8 mouse cellular contexts compared by ENCODE assay signal in the genomic region with DNA sequence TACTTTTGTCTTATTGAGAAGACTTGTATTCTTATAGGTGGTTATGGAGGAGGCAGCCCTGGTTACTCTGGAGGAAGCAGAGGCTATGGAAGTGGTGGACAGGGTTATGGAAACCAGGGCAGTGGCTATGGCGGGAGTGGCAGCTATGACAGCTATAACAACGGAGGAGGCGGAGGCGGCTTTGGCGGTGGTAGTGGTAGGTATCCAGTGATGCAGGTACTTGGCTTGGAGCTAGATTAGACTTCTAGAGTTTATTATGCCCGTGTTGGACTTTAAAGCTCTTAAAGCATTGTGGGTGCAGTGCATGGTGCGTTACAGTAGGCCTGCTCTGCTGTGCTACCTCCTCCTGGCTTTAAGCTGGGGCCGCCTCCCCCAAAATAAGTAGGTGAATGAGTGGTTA. TPM values are rescaled to one million over a fixed set of nuclear protein-coding genes. Genes with fewer than 3 reads are reported as not detected.
DNase-seq lines count a peak whose midpoint lies in the region; ATAC-seq and TF ChIP-seq lines count a peak whose summit lies in the region.

No protein-coding gene starts in this region.

- WGBS in limb, embryonic 14.5 days = 59% methylated on average over 8 of the region's 8 CpGs
- 48% methylated on average over 8 of the region's 8 CpGs for WGBS in stomach, embryonic 16.5 days

- peak overlapping the region; percentile 74 for H3K4me3 ChIP-seq in limb, embryonic 14.5 days (replicated peaks; ENCODE audit: low read length)
- H3K4me3 ChIP-seq in stomach, embryonic 16.5 days (replicated peaks; ENCODE audit: low read length) = peak overlapping the region; percentile 66

- peaks cover 21% of the 10 kb centered on the region for H3K4me1 ChIP-seq in limb, embryonic 14.5 days (ENCODE audit: control insufficient read depth, insufficient read depth, low read length)
- H3K4me1 ChIP-seq in stomach, embryonic 16.5 days (ENCODE audit: control insufficient read depth, insufficient read depth, low read length) = peaks cover 25% of the 10 kb centered on the region

- H3K27ac ChIP-seq in limb, embryonic 14.5 days (replicated peaks; ENCODE audit: low read depth, low read length) = no peak overlapping the region
- no peak overlapping the region for H3K27ac ChIP-seq in stomach, embryonic 16.5 days (ENCODE audit: low read length)

- ATAC-seq in limb, embryonic 14.5 days (ENCODE audit: low FRiP score, low read depth) = no peak
- ATAC-seq in stomach, embryonic 16.5 days (ENCODE audit: insufficient read depth, low FRiP score) = no peak
- ATAC-seq in megakaryocyte progenitor cell, adult 5-6 weeks (replicated peaks; ENCODE audit: poor library complexity) = no peak

- DNase-seq in adrenal gland, adult (ENCODE audit: inconsistent age in 2 of 2, low spot score in 1 of 2) = peak; percentile 27 to 46
- no peak for DNase-seq in adrenal gland, postnatal 36 days
- DNase-seq in thymus, postnatal 14 days = peak; percentile 23
- DNase-seq in thymus, postnatal 10 days (ENCODE audit: low spot score in 2 of 2) = no peak
- DNase-seq in limb, embryonic 14.5 days (ENCODE audit: low spot score) = no peak
- no peak for DNase-seq in right cerebral cortex, postnatal 25 days

- no peaks in the 10 kb centered on the region for H3K9me3 ChIP-seq in limb, embryonic 14.5 days (ENCODE audit: control insufficient read depth, low read length)
- no peaks in the 10 kb centered on the region for H3K9me3 ChIP-seq in stomach, embryonic 16.5 days (replicated peaks; ENCODE audit: control insufficient read depth, low read length)

- peaks cover 65% of the 10 kb centered on the region for H3K36me3 ChIP-seq in limb, embryonic 14.5 days (ENCODE audit: control insufficient read depth, insufficient read depth, low read length)
- peaks cover 27% of the 10 kb centered on the region for H3K36me3 ChIP-seq in stomach, embryonic 16.5 days (ENCODE audit: control insufficient read depth, insufficient read depth, low read length)

- H3K4me2 ChIP-seq in limb, embryonic 14.5 days (replicated peaks; ENCODE audit: low read depth, low read length, severe bottlenecking) = peak overlapping the region; percentile 65
- peak overlapping the region; percentile 72 for H3K4me2 ChIP-seq in stomach, embryonic 16.5 days (ENCODE audit: low read depth, low read length)

- no peaks in the 10 kb centered on the region for H3K27me3 ChIP-seq in limb, embryonic 14.5 days (ENCODE audit: control insufficient read depth, insufficient read depth, low read length)
- H3K27me3 ChIP-seq in stomach, embryonic 16.5 days (ENCODE audit: control insufficient read depth, insufficient read depth, low read length) = no peaks in the 10 kb centered on the region

- no peak overlapping the region for H3K9ac ChIP-seq in limb, embryonic 14.5 days (ENCODE audit: low read depth, low read length, severe bottlenecking)
- peak overlapping the region; percentile 83 for H3K9ac ChIP-seq in stomach, embryonic 16.5 days (ENCODE audit: low read length)

- no peak for TF ChIP-seq POLR2A in limb, embryonic 14.5 days (IDR thresholded peaks at IDR 0.05; ENCODE audit: borderline replicate concordance, extremely low read depth, insufficient read depth, insufficient read length)

RNA-seq across cellular contexts. Expression of a gene that starts 2.7 kb away (rescaled TPM):
- 100 to 1,000 TPM; 193 to 199 TPM for total RNA-seq in adrenal gland, postnatal 36 days (2021)
- polyA plus RNA-seq in limb, embryonic 14.5 days (2012; rRNA removed) = 830 and 1,175 TPM in 2 replicates
- polyA plus RNA-seq in limb, embryonic 14.5 days (2014; fragmentation: Nextera tagmentation; extraction: Ambion mirVana) = 704 and 769 TPM in 2 replicates
- 525 and 529 TPM in 2 replicates for polyA plus RNA-seq in stomach, embryonic 16.5 days (2015; fragmentation: Nextera tagmentation; extraction: Ambion mirVana)
- 700 and 701 TPM in 2 replicates for total RNA-seq in megakaryocyte progenitor cell, adult 5-6 weeks (2015)
- total RNA-seq in megakaryocyte progenitor cell, adult 5-6 weeks (2017) = 1,324 and 1,596 TPM in 2 replicates

RNA-seq across cellular contexts. Expression of a gene that starts 3.3 kb away (rescaled TPM):
- total RNA-seq in adrenal gland, postnatal 36 days (2021) = 10 to 100 TPM; 79.0 to 82.6 TPM
- 78.3 and 81.4 TPM in 2 replicates for polyA plus RNA-seq in limb, embryonic 14.5 days (2012; rRNA removed)
- polyA plus RNA-seq in limb, embryonic 14.5 days (2014; fragmentation: Nextera tagmentation; extraction: Ambion mirVana) = 122 and 131 TPM in 2 replicates
- polyA plus RNA-seq in stomach, embryonic 16.5 days (2015; fragmentation: Nextera tagmentation; extraction: Ambion mirVana) = 88.3 and 91.8 TPM in 2 replicates
- 112 and 119 TPM in 2 replicates for total RNA-seq in megakaryocyte progenitor cell, adult 5-6 weeks (2015)
- 194 and 261 TPM in 2 replicates for total RNA-seq in megakaryocyte progenitor cell, adult 5-6 weeks (2017)

RNA-seq across cellular contexts. Expression of a gene that starts 15.3 kb away (rescaled TPM):
- total RNA-seq in adrenal gland, postnatal 36 days (2021) = under 1 TPM; 0.16 to 0.43 TPM
- polyA plus RNA-seq in limb, embryonic 14.5 days (2012; rRNA removed) = 1.5 and 3.4 TPM in 2 replicates
- polyA plus RNA-seq in limb, embryonic 14.5 days (2014; fragmentation: Nextera tagmentation; extraction: Ambion mirVana) = 1.5 and 2.4 TPM in 2 replicates
- 8.7 and 11.1 TPM in 2 replicates for polyA plus RNA-seq in stomach, embryonic 16.5 days (2015; fragmentation: Nextera tagmentation; extraction: Ambion mirVana)
- total RNA-seq in megakaryocyte progenitor cell, adult 5-6 weeks (2015) = 115 and 140 TPM in 2 replicates
- total RNA-seq in megakaryocyte progenitor cell, adult 5-6 weeks (2017) = 126 and 148 TPM in 2 replicates

RNA-seq across cellular contexts. Expression of a gene that starts 29.6 kb away (rescaled TPM):
- 100 to 1,000 TPM; 144 to 150 TPM for total RNA-seq in adrenal gland, postnatal 36 days (2021)
- polyA plus RNA-seq in limb, embryonic 14.5 days (2012; rRNA removed) = 200 and 228 TPM in 2 replicates
- 292 and 298 TPM in 2 replicates for polyA plus RNA-seq in limb, embryonic 14.5 days (2014; fragmentation: Nextera tagmentation; extraction: Ambion mirVana)
- polyA plus RNA-seq in stomach, embryonic 16.5 days (2015; fragmentation: Nextera tagmentation; extraction: Ambion mirVana) = 265 and 272 TPM in 2 replicates
- total RNA-seq in megakaryocyte progenitor cell, adult 5-6 weeks (2015) = 245 and 256 TPM in 2 replicates
- 75.9 and 91.4 TPM in 2 replicates for total RNA-seq in megakaryocyte progenitor cell, adult 5-6 weeks (2017)

Comparison
In these comparisons a context has a peak if more than half of its experiments do, and no peak if none do; other contexts are left out.
1. DNase-seq: peak in adrenal gland, adult (2 of 2) and thymus, postnatal 14 days (single experiment); none in adrenal gland, postnatal 36 days (0 of 2), thymus, postnatal 10 days (0 of 2), limb, embryonic 14.5 days (single experiment) and right cerebral cortex, postnatal 25 days (single experiment).
2. RNA of a gene that starts 15.3 kb away (total RNA-seq): 115 to 148 TPM in megakaryocyte progenitor cell, adult 5-6 weeks; 0.16 to 0.43 TPM in adrenal gland, postnatal 36 days; every median in the first group is over 10 times any median in the second.